Mouse (Mus musculus) stomach, embryonic 14.5 days (tissue): ENCODE measurements around the gene Cdipt. TPM values are rescaled to one million over a fixed set of nuclear protein-coding genes. Genes with fewer than 3 reads are reported as not detected.
A peak's percentile ranks its signal among the peaks of the same experiment; 100 is the strongest.

Source experiments
- ATAC-seq: fragments of 200-750 bp; cut with Nextera tagmentation; 2 replicates; pipeline ENCODE4 v1.8.0; 2017; ENCODE audit warnings: low read depth, moderate TSS enrichment; ENCODE audit not compliant: insufficient number of reproducible peaks, insufficient read depth, low FRiP score
- H3K27ac ChIP-seq: fragments of 300-500 bp; sonication (generic); 2 replicates; pipeline ENCODE4 v1.5.1; 2014; ENCODE audit warnings: mild to moderate bottlenecking, low read length, moderate library complexity, mixed read lengths
- H3K27me3 ChIP-seq: fragments of 300-500 bp; sonication (generic); 2 replicates; pipeline ENCODE4 v1.6.1; 2014; ENCODE audit warnings: low read length, control low read depth, mixed read lengths; ENCODE audit not compliant: control insufficient read depth, insufficient read depth
- H3K36me3 ChIP-seq: fragments of 300-500 bp; sonication (generic); 2 replicates; pipeline ENCODE4 v1.6.1; 2014; ENCODE audit warnings: mild to moderate bottlenecking, control low read depth, low read length, moderate library complexity, mixed read lengths; ENCODE audit not compliant: control insufficient read depth, insufficient read depth
- H3K4me1 ChIP-seq: fragments of 300-500 bp; sonication (generic); 2 replicates; pipeline ENCODE4 v1.6.1; 2014; ENCODE audit warnings: low read length, control low read depth, mixed read lengths; ENCODE audit not compliant: control insufficient read depth, insufficient read depth
- H3K4me2 ChIP-seq: fragments of 300-500 bp; sonication (generic); replicated peaks from 2 replicates; pipeline ENCODE4 v1.6.1; 2014; ENCODE audit warnings: low read depth, low read length, control low read depth
- H3K4me3 ChIP-seq: fragments of 300-500 bp; sonication (generic); 2 replicates; pipeline ENCODE4 v1.5.1; 2014; ENCODE audit warnings: low read depth, low read length, control low read depth
- H3K9ac ChIP-seq: fragments of 300-500 bp; sonication (generic); replicated peaks from 2 replicates; pipeline ENCODE4 v1.6.1; 2014; ENCODE audit warnings: low read depth, mild to moderate bottlenecking, control low read depth, low read length, moderate library complexity, mixed read lengths
- H3K9me3 ChIP-seq: fragments of 300-500 bp; sonication (generic); 2 replicates; pipeline ENCODE4 v1.6.1; 2016; ENCODE audit warnings: low read depth, low read length, control low read depth; ENCODE audit not compliant: control insufficient read depth
- WGBS: fragments of 180-500 bp; shearing (Covaris S2); extraction: QIAGEN DNeasy Blood & Tissue Kit; methylation state at CpG from one replicate; pipeline ENCODE4 v1.1.7; 2014; 5-methylcytosine and 5-hydroxymethylcytosine counted together
- polyA plus RNA-seq: library from polyadenylated mRNA; unstranded; fragments of >200 nt; fragmentation: Nextera tagmentation; extraction: Ambion mirVana; gene quantifications from 2 replicates; pipeline ENCODE4 v1.2.1, GENCODE M21; 2014

The Cdipt gene
- polyA plus RNA-seq, 1 experiment from 2014 or later, result 96.8 TPM

- peaks cover 25% of the 10 kb centered on the region for H3K36me3 ChIP-seq
- H3K27ac ChIP-seq, result no peak overlapping the region
- no peak overlapping the region for H3K4me2 ChIP-seq
- no peak overlapping the region for H3K4me3 ChIP-seq
- H3K9ac ChIP-seq, result no peak overlapping the region
- no peaks in the 10 kb centered on the region for H3K9me3 ChIP-seq
- 84% methylated on average over 2 of the region's 2 CpGs for WGBS
- no peak for ATAC-seq
- no peaks in the 10 kb centered on the region for H3K4me1 ChIP-seq
- no peaks in the 10 kb centered on the region for H3K27me3 ChIP-seq
Measured at GRCm38 (mm10) chr7:126981601-126982000, 5.9 kb downstream of the Cdipt start.

- no peaks in the 10 kb centered on the region for H3K4me1 ChIP-seq
- H3K36me3 ChIP-seq, result peaks cover 25% of the 10 kb centered on the region
- no peak overlapping the region for H3K4me3 ChIP-seq
- no peak overlapping the region for H3K4me2 ChIP-seq
- WGBS, result 78% methylated on average over 4 of the region's 4 CpGs
- H3K9ac ChIP-seq, result no peak overlapping the region
- no peak overlapping the region for H3K27ac ChIP-seq
- no peak for ATAC-seq
- no peaks in the 10 kb centered on the region for H3K9me3 ChIP-seq
- H3K27me3 ChIP-seq, result no peaks in the 10 kb centered on the region
Measured at GRCm38 (mm10) chr7:126982054-126982453, 6.3 kb downstream of the Cdipt start.

GRCm38 (mm10) chr7:126983113-126983512 lies 7.4 kb downstream of the Cdipt start:
- no peak overlapping the region for H3K9ac ChIP-seq
- peaks cover 21% of the 10 kb centered on the region for H3K36me3 ChIP-seq
- no peak overlapping the region for H3K4me3 ChIP-seq
- H3K27me3 ChIP-seq, result no peaks in the 10 kb centered on the region
- H3K9me3 ChIP-seq, result no peaks in the 10 kb centered on the region
- H3K4me1 ChIP-seq, result no peaks in the 10 kb centered on the region
- H3K27ac ChIP-seq, result no peak overlapping the region
- no peak for ATAC-seq
- WGBS, result 75% methylated on average over 7 of the region's 7 CpGs
- H3K4me2 ChIP-seq, result no peak overlapping the region

GRCm38 (mm10) chr7:126984667-126985444 lies 9.1 kb downstream of the Cdipt start:
- Histone ChIP-seq H3K36me3 (peaks cover 3% of the 10 kb centered on the region), H3K4me1 (no peaks in the 10 kb centered on the region), H3K9ac (no peak overlapping the region), H3K9me3 (no peaks in the 10 kb centered on the region), H3K4me3 (no peak overlapping the region), H3K27ac (no peak overlapping the region), H3K4me2 (no peak overlapping the region), H3K27me3 (no peaks in the 10 kb centered on the region)
- 39% methylated on average over 10 of the region's 10 CpGs for WGBS
- no peak for ATAC-seq

GRCm38 (mm10) chr7:126986319-126986718 lies 10.6 kb downstream of the Cdipt start:
- H3K4me1 ChIP-seq, result no peaks in the 10 kb centered on the region
- no peaks in the 10 kb centered on the region for H3K36me3 ChIP-seq
- no peak overlapping the region for H3K9ac ChIP-seq
- WGBS, result 41% methylated on average over 9 of the region's 9 CpGs
- no peak overlapping the region for H3K4me3 ChIP-seq
- no peak overlapping the region for H3K27ac ChIP-seq
- no peak overlapping the region for H3K4me2 ChIP-seq
- H3K27me3 ChIP-seq, result no peaks in the 10 kb centered on the region
- H3K9me3 ChIP-seq, result no peaks in the 10 kb centered on the region
- peak; percentile 66; the same call in 1 of the 2 replicates for ATAC-seq

- Histone ChIP-seq H3K4me3 (no peak overlapping the region), H3K27me3 (no peaks in the 10 kb centered on the region), H3K36me3 (no peaks in the 10 kb centered on the region), H3K9ac (no peak overlapping the region), H3K4me1 (no peaks in the 10 kb centered on the region), H3K27ac (no peak overlapping the region), H3K4me2 (no peak overlapping the region), H3K9me3 (no peaks in the 10 kb centered on the region)
- WGBS, result 64% methylated on average over 8 of the region's 8 CpGs
- no peak for ATAC-seq
Measured at GRCm38 (mm10) chr7:126988816-126989215, 13.1 kb downstream of the Cdipt start.

GRCm38 (mm10) chr7:126996449-126996848 lies 20.7 kb downstream of the Cdipt start:
- WGBS, result 81% methylated on average over 4 of the region's 4 CpGs
- Histone ChIP-seq H3K9me3 (no peaks in the 10 kb centered on the region), H3K36me3 (no peaks in the 10 kb centered on the region), H3K4me1 (no peaks in the 10 kb centered on the region), H3K4me2 (no peak overlapping the region), H3K9ac (no peak overlapping the region), H3K27me3 (no peaks in the 10 kb centered on the region), H3K4me3 (no peak overlapping the region), H3K27ac (no peak overlapping the region)
- no peak for ATAC-seq

- Histone ChIP-seq H3K27me3 (no peaks in the 10 kb centered on the region), H3K4me3 (no peak overlapping the region), H3K4me2 (no peak overlapping the region), H3K36me3 (no peaks in the 10 kb centered on the region), H3K4me1 (no peaks in the 10 kb centered on the region), H3K9ac (no peak overlapping the region), H3K27ac (no peak overlapping the region), H3K9me3 (no peaks in the 10 kb centered on the region)
- no peak for ATAC-seq
- WGBS, result 77% methylated on average over 10 of the region's 10 CpGs
Measured at GRCm38 (mm10) chr7:126999568-126999967, 23.9 kb downstream of the Cdipt start.

- peaks cover 5% of the 10 kb centered on the region for H3K4me1 ChIP-seq
- no peak overlapping the region for H3K27ac ChIP-seq
- WGBS, result 81% methylated on average over 5 of the region's 5 CpGs
- no peaks in the 10 kb centered on the region for H3K9me3 ChIP-seq
- no peak for ATAC-seq
- no peak overlapping the region for H3K4me2 ChIP-seq
- no peaks in the 10 kb centered on the region for H3K36me3 ChIP-seq
- no peaks in the 10 kb centered on the region for H3K27me3 ChIP-seq
- H3K4me3 ChIP-seq, result no peak overlapping the region
- no peak overlapping the region for H3K9ac ChIP-seq
Measured at GRCm38 (mm10) chr7:127003620-127004019, 27.9 kb downstream of the Cdipt start.
